Mouse (Mus musculus): ENCODE data around the gene Ccdc88c. TPM values are rescaled to one million over a fixed set of nuclear protein-coding genes. Genes with fewer than 3 reads are reported as not detected.

Gene Ccdc88c
- total RNA-seq, 2 experiments from 2014 or later: 35.9 to 40.3 TPM

Small RNA genes within 50 kb of the gene (microRNA-seq; reads per million reads assigned to microRNA genes)
- not detected for gene Mir1190

Other genes with a start within 250 kb of the Ccdc88c start
- gene Dglucy, start 250.0 kb downstream of the Ccdc88c start, total RNA-seq (2021): 1 to 10 TPM; 5.0 to 5.3 TPM
- 1 to 10 TPM; 5.3 to 6.7 TPM for gene Gpr68, start 120.9 kb downstream of the Ccdc88c start, total RNA-seq (2021)
- gene Ppp4r3a, start 54.6 kb upstream of the Ccdc88c start, total RNA-seq (2021): 10 to 100 TPM; 49.9 to 56.2 TPM